Mouse (Mus musculus): ENCODE results near the gene Gm28168. TPM values are rescaled to one million over a fixed set of nuclear protein-coding genes. Genes with fewer than 3 reads are reported as not detected.
"Not testable (repeated sequence)": the region's sequence is repeated elsewhere in the genome, so short reads cannot be mapped to it uniquely, and the experiment has no call there.

Gene Gm28168
- not detected in 2 replicates for polyA plus RNA-seq (2014; fragmentation: Nextera tagmentation; extraction: Ambion mirVana)

- not testable (repeated sequence) for H3K4me1 ChIP-seq (ENCODE audit: control insufficient read depth, insufficient read depth, low read length); H3K9me3 ChIP-seq (ENCODE audit: control insufficient read depth, low read length); H3K9ac ChIP-seq (replicated peaks; ENCODE audit: low read depth, low read length); ATAC-seq (ENCODE audit: low read depth); H3K27ac ChIP-seq (ENCODE audit: low read depth, low read length); H3K4me3 ChIP-seq (ENCODE audit: low read depth, low read length); H3K27me3 ChIP-seq (ENCODE audit: control insufficient read depth, insufficient read depth, low read length); H3K4me2 ChIP-seq (ENCODE audit: low read depth, low read length); H3K36me3 ChIP-seq (ENCODE audit: control insufficient read depth, insufficient read depth, low read length)
- 91% methylated on average over 1 of the region's 1 CpGs for WGBS
These were observed at the start of gene Gm28168 for GRCm38 (mm10) chr1:117927715-117928114. Gm28168 (plus strand) TSS chr1:117928015.

GRCm38 (mm10) chr1:117965639-117966038, 37.8 kb downstream of the Gm28168 start, which contains the start of gene Gm7145:
Gm7145 (plus strand) TSS chr1:117965939.
- no peak for ATAC-seq (ENCODE audit: low read depth)
- H3K4me2 ChIP-seq (ENCODE audit: low read depth, low read length) = no peak within 1 kb of the TSS
- no peaks in the 10 kb centered on the region for H3K36me3 ChIP-seq (ENCODE audit: control insufficient read depth, insufficient read depth, low read length)
- H3K4me1 ChIP-seq (ENCODE audit: control insufficient read depth, insufficient read depth, low read length) = no peaks in the 10 kb centered on the region
- no peak within 1 kb of the TSS for H3K27ac ChIP-seq (ENCODE audit: low read depth, low read length)
- 79% methylated on average over 4 of the region's 4 CpGs for WGBS
- no peak within 1 kb of the TSS for H3K4me3 ChIP-seq (ENCODE audit: low read depth, low read length)
- no peak within 1 kb of the TSS for H3K9ac ChIP-seq (replicated peaks; ENCODE audit: low read depth, low read length)
- H3K9me3 ChIP-seq (ENCODE audit: control insufficient read depth, low read length) = no peaks in the 10 kb centered on the region; the same call in 1 of the 2 replicates
- no peaks in the 10 kb centered on the region for H3K27me3 ChIP-seq (ENCODE audit: control insufficient read depth, insufficient read depth, low read length)

Other genes with a start within 250 kb of the Gm28168 start
- not detected in 2 replicates for gene Gm28363, start 230.9 kb upstream of the Gm28168 start, polyA plus RNA-seq (2014; fragmentation: Nextera tagmentation; extraction: Ambion mirVana)
- gene B020011L13Rik, start 146.9 kb upstream of the Gm28168 start, polyA plus RNA-seq (2014; fragmentation: Nextera tagmentation; extraction: Ambion mirVana) = not detected in 2 replicates
- not detected in 2 replicates for gene Gm28360, start 97.9 kb upstream of the Gm28168 start, polyA plus RNA-seq (2014; fragmentation: Nextera tagmentation; extraction: Ambion mirVana)
- not detected in 2 replicates for gene Gm7145, start 37.9 kb downstream of the Gm28168 start, polyA plus RNA-seq (2014; fragmentation: Nextera tagmentation; extraction: Ambion mirVana)
- gene Gm29106, start 248.5 kb downstream of the Gm28168 start, polyA plus RNA-seq (2014; fragmentation: Nextera tagmentation; extraction: Ambion mirVana) = 0.82 and 1.1 TPM in 2 replicates

All from neural tube, embryonic 14.5 days (tissue).